Mouse (Mus musculus) heart, adult 2 months (tissue): ENCODE measurements around the gene Gm21897. TPM values are rescaled to one million over a fixed set of nuclear protein-coding genes. Genes with fewer than 3 reads are reported as not detected.

Experiments
- DNase-seq, 2 experiments: peaks; one replicate each; pipeline ENCODE4 v3.0.0; 2021
- H3K27ac ChIP-seq: fragments of 200-600 bp; 2 replicates; pipeline ENCODE4 v1.8.1; 2022
- H3K27me3 ChIP-seq: fragments of 200-500 bp; 2 replicates; pipeline ENCODE4 v1.6.1; 2012; ENCODE audit warnings: mild to moderate bottlenecking, low read length, inconsistent platforms, mixed read lengths; ENCODE audit not compliant: control insufficient read depth, insufficient read depth
- H3K36me3 ChIP-seq: fragments of 200-500 bp; 2 replicates; pipeline ENCODE4 v1.6.1; 2012; ENCODE audit warnings: low read length, inconsistent platforms; ENCODE audit not compliant: control insufficient read depth, insufficient read depth
- H3K4me1 ChIP-seq: fragments of 200-500 bp; 2 replicates; pipeline ENCODE4 v1.6.1; 2011; ENCODE audit warnings: low read length; ENCODE audit not compliant: control insufficient read depth, insufficient read depth
- H3K4me3 ChIP-seq: fragments of 200-600 bp; 2 replicates; pipeline ENCODE4 v1.8.1; 2022
- H3K79me2 ChIP-seq: fragments of 200-500 bp; replicated peaks from 2 replicates; pipeline ENCODE4 v1.6.1; 2012; ENCODE audit warnings: mild to moderate bottlenecking, inconsistent platforms, low read length, moderate library complexity, mixed read lengths; ENCODE audit not compliant: control insufficient read depth, insufficient read depth
- H3K9ac ChIP-seq: fragments of 200-500 bp; 2 replicates; pipeline ENCODE4 v1.6.1; 2012; ENCODE audit warnings: low read depth, mild to moderate bottlenecking, control low read depth, inconsistent platforms, low read length, mixed read lengths
- CTCF ChIP-seq: fragments of 200-600 bp; IDR thresholded peaks from 2 replicates; pipeline ENCODE4 v1.8.1; 2022; ENCODE audit warnings: antibody characterized with exemption, mild to moderate bottlenecking, moderate library complexity
- EP300 ChIP-seq: fragments of 200-500 bp; IDR thresholded peaks from 2 replicates; pipeline ENCODE4 v1.6.1; 2011; ENCODE audit warnings: low read depth, low read length, control low read depth; ENCODE audit not compliant: insufficient read depth
- POLR2A ChIP-seq: fragments of 200-500 bp; IDR thresholded peaks from 2 replicates; pipeline ENCODE4 v1.6.1; 2011; ENCODE audit warnings: mild to moderate bottlenecking, low read depth, low read length, control low read depth; ENCODE audit not compliant: insufficient read depth
- WGBS: fragments of 180-500 bp; shearing (Covaris S2); methylation state at CpG from one replicate; pipeline ENCODE4 v1.1.7; 2018; 5-methylcytosine and 5-hydroxymethylcytosine counted together
- intact Hi-C: fragments of 180-260 bp; cut with DNase I; formaldehyde crosslinking; loops from one replicate; pipeline ENCODE4 v1.15.1; 2025
- polyA plus RNA-seq: library from polyadenylated mRNA; depleted of rRNA; stranded (reverse); fragments of >200 nt; gene quantifications from 2 replicates; pipeline ENCODE4 v1.2.3, GENCODE M21; 2012
- total RNA-seq, 2 experiments: library from RNA; stranded (reverse); gene quantifications; 2 replicates each; pipeline ENCODE4 v1.2.3; 2021

Gm21897 gene
- total and polyA plus RNA-seq, 3 experiments: not detected

DNA sequence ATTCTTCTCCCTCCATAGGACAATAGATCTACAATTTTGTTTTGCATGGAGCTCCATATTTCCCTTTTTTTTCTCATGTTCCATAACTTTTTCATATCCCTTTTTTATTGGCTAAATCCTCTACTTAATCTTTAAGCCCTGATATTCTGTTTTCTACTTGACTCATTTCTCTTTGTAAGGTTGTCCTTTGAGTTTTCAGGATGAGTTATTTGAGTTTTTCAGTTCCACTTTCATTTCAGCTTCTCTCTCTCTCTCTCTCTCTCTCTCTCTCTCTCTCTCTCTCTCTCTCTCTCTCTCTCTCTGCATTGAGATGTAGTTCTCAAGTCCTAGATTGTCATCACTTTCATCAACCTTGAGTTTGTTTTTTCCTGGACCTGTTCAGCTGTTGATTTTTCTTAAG, 17.3 kb downstream of the Gm21897 start:
- Histone ChIP-seq H3K4me1 (no peaks in the 10 kb centered on the region; the same call in 1 of the 2 replicates), H3K36me3 (no peaks in the 10 kb centered on the region), H3K27me3 (no peaks in the 10 kb centered on the region), H3K9ac (no peak overlapping the region), H3K79me2 (no peaks in the 10 kb centered on the region), H3K27ac (no peak overlapping the region), H3K4me3 (no peak overlapping the region)
- TF ChIP-seq CTCF (no peak), EP300 (no peak), POLR2A (no peak)
- no peak for DNase-seq
- intact Hi-C loops: no loop called here

DNA sequence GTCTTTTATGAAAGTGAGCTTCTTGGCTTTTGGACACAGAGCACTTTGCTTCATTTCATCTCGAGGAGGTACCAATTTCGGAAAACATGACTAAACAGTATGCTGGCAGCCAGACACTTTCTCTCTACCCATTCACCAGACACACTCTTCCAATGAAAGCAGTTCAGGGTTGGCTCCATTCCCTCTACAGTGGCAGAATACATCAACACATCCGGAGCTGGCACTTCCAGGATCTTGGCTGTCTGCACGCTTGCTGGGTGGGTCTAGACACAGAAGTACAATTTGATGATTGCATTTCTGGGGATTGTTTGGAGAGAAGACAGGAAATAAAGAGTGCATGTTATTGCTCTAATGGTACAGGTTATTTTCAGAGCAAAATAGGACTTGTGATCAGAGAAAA, 21.8 kb downstream of the Gm21897 start:
- no peaks in the 10 kb centered on the region for H3K27me3 ChIP-seq
- intact Hi-C loops: no loop called here
- H3K36me3 ChIP-seq: no peaks in the 10 kb centered on the region
- no peak overlapping the region for H3K27ac ChIP-seq
- DNase-seq: no peak
- H3K79me2 ChIP-seq: no peaks in the 10 kb centered on the region
- no peaks in the 10 kb centered on the region; the same call in 1 of the 2 replicates for H3K4me1 ChIP-seq
- no peak overlapping the region for H3K4me3 ChIP-seq
- TF ChIP-seq EP300 (no peak), POLR2A (no peak), CTCF (no peak)
- 41% methylated on average over 4 of the region's 4 CpGs for WGBS
- no peak overlapping the region for H3K9ac ChIP-seq

DNA sequence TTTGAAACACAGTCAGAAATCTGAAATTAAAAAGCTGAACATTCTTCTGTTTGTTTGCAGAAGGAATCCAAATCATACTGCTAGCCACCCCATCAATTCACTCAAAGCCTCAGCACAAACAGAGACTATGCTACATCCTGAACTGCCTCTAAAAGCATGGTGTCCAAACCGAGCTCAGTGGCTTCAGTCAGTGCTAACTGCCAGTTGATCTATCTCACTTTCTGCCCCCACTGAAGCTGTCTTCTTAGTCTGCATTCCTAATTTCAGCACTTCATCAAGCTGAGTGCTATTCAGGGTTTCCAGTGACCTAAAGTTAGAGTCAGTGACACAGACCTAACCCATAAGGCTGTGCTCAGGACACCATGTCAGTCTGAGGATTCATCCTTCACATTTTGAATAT, 28.8 kb downstream of the Gm21897 start:
- Histone ChIP-seq H3K79me2 (no peaks in the 10 kb centered on the region), H3K9ac (no peak overlapping the region), H3K4me1 (no peaks in the 10 kb centered on the region), H3K36me3 (no peaks in the 10 kb centered on the region), H3K27ac (no peak overlapping the region), H3K27me3 (no peaks in the 10 kb centered on the region), H3K4me3 (no peak overlapping the region)
- WGBS: 46% methylated on average over 1 of the region's 1 CpGs
- TF ChIP-seq EP300: no peak
- no peak for TF ChIP-seq POLR2A
- no peak for DNase-seq
- intact Hi-C loops: no loop called here

DNA sequence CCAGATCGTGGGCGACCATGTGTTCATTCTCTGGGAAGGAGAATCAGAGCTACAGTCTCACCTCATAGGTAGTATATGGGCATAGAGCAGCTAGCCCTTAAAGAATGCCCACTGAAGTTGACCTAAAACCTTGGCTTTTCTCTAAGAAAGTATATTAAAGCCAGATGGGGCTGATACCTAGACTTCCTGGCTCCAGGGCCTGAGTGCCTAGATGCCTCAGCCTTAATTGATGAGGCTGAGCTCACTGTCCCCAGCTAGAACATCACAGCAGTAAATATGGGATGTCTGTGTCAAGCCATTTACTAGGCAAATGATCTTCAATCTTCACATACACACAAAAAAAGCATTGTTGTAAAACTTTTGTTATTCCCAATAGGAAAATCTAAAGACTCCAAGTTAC, 32.1 kb downstream of the Gm21897 start:
- H3K79me2 ChIP-seq: no peaks in the 10 kb centered on the region
- H3K27me3 ChIP-seq: no peaks in the 10 kb centered on the region
- intact Hi-C loops: no loop called here
- DNase-seq: no peak
- no peak overlapping the region for H3K27ac ChIP-seq
- no peaks in the 10 kb centered on the region for H3K36me3 ChIP-seq
- H3K4me3 ChIP-seq: no peak overlapping the region
- peaks cover 2% of the 10 kb centered on the region; the same call in 1 of the 2 replicates for H3K4me1 ChIP-seq
- WGBS: 85% methylated on average over 2 of the region's 2 CpGs
- TF ChIP-seq CTCF: no peak
- H3K9ac ChIP-seq: no peak overlapping the region

DNA sequence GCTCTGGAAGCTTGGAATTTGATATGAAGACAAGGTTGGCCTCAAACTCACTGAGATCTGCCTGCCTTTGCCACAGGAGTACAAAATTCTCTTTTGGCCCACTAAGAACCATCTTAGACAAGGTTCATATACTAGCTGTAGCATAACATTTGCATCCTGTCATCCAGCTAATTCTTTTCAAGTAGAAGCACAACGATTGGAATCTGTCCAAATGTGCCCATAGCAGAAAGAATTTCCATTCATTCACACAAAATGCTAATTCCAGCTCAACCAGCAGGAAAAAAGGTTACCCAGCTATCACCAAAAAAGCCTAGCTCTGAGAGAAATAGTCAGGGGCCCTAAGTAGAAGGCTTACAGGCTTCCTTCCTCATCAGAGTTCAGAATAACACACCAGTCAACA, 34.0 kb downstream of the Gm21897 start:
- WGBS: 22% methylated on average over 1 of the region's 1 CpGs
- Histone ChIP-seq H3K9ac (no peak overlapping the region), H3K4me1 (peaks cover 2% of the 10 kb centered on the region; the same call in 1 of the 2 replicates), H3K79me2 (no peaks in the 10 kb centered on the region), H3K27me3 (no peaks in the 10 kb centered on the region), H3K4me3 (no peak overlapping the region), H3K36me3 (no peaks in the 10 kb centered on the region), H3K27ac (no peak overlapping the region)
- TF ChIP-seq POLR2A: no peak
- no peak for TF ChIP-seq CTCF
- no peak for TF ChIP-seq EP300
- DNase-seq: no peak
- intact Hi-C loops: no loop called here

DNA sequence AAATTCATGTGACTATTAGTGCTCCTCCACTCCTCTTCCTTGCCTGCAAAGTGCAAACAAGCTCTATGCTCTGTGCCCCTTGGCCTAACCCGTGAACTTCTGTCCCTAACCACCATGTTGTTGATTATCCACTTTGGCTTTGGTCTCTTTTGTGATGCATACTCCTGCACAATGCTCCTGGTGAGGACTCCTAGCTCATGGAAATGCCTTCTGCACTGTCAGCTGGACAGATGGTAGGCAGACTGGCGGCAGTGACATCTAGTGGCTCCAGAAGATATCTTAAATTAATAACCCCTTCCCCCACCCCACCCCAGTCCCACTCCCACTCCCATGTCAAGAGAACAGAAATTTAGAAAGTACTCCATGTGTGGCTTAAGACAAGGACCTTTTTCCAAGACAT, 35.1 kb downstream of the Gm21897 start:
- H3K27me3 ChIP-seq: no peaks in the 10 kb centered on the region
- intact Hi-C loops: no loop called here
- H3K4me3 ChIP-seq: no peak overlapping the region
- WGBS: 54% methylated on average over 2 of the region's 2 CpGs
- peaks cover 2% of the 10 kb centered on the region; the same call in 1 of the 2 replicates for H3K4me1 ChIP-seq
- H3K79me2 ChIP-seq: no peaks in the 10 kb centered on the region
- H3K36me3 ChIP-seq: no peaks in the 10 kb centered on the region
- TF ChIP-seq CTCF: no peak; the same call in 1 of the 2 replicates
- no peak for TF ChIP-seq EP300
- no peak for TF ChIP-seq POLR2A
- H3K9ac ChIP-seq: no peak overlapping the region
- DNase-seq: no peak
- no peak overlapping the region for H3K27ac ChIP-seq
